Mouse (Mus musculus) liver, postnatal 0 days (tissue): ENCODE results near the gene U90926.

ENCODE experiments used
- CTCF ChIP-seq: sonication (generic); IDR thresholded peaks from 2 replicates; pipeline ENCODE4 v1.5.1; 2016; ENCODE audit warnings: antibody characterized with exemption, low read depth
- EP300 ChIP-seq: IDR thresholded peaks from 2 replicates; pipeline ENCODE4 v1.6.1; 2016; ENCODE audit warnings: antibody characterized with exemption, low read depth, mild to moderate bottlenecking

- TF ChIP-seq CTCF: no peak
- no peak for TF ChIP-seq EP300
Measured at GRCm38 (mm10) chr5:92198266-92198665, 16.9 kb downstream of the U90926 start.
